Mouse (Mus musculus) kidney, adult 9 months (tissue): ENCODE data around the gene Syncrip.
"Not testable (repeated sequence)": the region's sequence is repeated elsewhere in the genome, so short reads cannot be mapped to it uniquely, and the experiment has no call there.

ENCODE experiments used
- DNase-seq: peaks from one replicate; pipeline ENCODE4 v3.0.0; 2022

Syncrip gene

DNA sequence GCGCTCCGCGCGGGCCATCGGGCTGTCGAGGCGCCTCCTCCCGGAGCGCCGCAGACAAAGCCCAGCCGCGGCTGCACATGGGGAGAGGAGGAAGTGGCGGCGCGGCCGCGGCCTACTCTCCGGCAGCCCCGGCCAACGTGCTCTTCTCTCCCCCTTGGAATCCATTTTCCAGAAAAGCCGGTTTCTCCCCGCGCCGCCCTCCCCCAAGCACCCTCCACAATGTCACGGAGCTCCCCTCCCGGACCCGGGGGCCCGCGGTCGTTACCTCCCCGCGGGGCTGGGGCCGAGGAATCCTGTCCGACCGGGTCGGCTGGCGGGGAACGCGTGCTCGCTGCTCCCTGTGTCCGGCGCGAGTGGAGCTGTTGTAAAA lies 598 bp downstream of the Syncrip start:
- DNase-seq, result peak; percentile 45

DNA sequence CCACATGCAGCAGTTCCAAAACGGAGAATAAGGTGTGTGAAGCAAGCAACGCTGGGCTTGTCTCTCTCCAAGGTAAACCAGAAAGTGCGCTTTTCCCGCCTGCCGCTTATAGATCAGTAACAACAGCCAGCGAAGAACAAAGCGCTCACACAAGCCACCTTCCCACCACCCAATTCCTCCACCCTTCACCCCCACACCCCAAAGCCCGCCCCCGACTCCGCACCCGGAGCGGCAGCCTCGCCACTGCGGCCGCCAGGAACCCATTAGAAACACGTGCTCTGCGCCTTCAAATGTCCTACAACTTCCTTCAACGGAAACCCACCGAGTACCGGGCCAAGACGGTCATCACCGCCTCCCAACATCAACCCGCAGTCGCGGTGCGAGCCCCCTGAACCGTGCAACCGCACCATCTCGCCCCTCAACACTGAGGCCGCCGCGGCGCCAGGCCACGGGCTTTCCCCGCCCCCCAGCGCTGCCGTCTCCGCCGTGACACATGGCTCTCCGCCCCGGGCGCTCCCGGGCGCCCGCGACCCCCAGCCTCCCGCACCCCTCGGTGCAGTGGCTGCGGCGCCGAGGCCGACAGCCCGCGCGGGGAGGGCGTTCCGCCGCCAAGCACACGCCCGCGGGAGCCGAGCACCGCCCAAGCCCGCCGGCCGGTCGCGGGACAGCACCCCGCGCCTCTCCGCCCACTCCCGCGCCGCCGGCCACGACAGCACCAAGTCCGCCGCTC lies 1.1 kb downstream of the Syncrip start:
- peak; percentile 33 for DNase-seq

GRCm38 (mm10) chr9:88480120-88480519 lies 2.3 kb downstream of the Syncrip start:
- no peak for DNase-seq

- DNase-seq, result peak; percentile 26
Measured at GRCm38 (mm10) chr9:88476138-88476537, 6.2 kb downstream of the Syncrip start.

- DNase-seq, result not testable (repeated sequence)
Measured at GRCm38 (mm10) chr9:88461017-88461416, 21.4 kb downstream of the Syncrip start.

- no peak for DNase-seq
Measured at GRCm38 (mm10) chr9:88439991-88440390, 42.4 kb downstream of the Syncrip start.

DNA sequence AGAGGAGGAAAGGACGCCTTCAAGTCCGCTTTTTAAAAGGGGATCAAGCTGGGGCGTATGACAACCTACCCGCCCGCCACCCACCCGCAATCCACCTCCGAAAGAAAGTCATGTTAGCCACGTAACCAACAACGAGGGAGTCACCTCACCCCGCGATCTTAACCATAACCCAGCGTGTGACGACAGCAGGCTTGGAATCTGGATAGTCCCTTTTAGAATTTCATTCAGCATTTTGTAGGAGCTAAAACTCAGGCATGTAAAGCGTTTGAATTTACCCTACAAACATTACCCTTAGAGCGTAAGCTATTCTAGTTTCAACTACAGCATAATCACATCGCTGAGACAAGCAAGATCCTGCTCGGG lies 43.2 kb downstream of the Syncrip start:
- DNase-seq, result no peak

DNA sequence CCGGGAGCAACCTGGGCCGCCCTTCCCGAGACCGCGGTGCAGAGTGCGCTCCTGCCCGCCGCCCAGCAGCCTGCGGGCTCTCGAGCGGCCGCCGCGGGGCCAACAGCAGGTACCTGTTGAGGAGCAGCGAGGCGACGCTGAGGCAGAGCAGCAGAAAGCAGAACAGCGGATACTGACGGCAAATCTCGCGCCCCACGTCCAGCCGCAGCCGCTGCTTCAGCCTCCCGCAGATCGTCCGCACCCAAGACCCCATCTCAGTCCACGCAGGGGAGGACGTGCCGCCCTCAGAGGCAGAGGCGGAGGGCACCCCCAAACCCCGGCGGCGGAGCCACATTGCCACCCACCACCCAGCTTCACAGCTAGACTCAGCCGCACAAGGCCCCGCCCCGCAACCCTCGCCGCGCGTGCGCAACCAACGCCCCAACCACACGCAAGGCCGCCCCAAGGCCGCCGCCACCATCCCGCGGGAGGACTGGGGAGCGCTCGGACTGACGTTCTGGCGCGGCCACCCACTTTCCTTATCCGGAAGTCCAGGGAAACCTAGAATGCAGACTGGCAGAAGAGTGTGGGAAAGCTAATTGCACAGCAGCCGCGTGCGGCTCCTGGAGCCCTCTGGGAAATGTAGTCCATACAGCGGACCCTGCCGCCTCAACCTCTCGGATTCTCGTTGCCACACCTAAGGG lies 43.7 kb downstream of the Syncrip start, which contains the start of gene Snx14:
Snx14 (minus strand) TSS at position 404 of the 683 bp plus-strand sequence.
- peak; percentile 97 for DNase-seq

DNA sequence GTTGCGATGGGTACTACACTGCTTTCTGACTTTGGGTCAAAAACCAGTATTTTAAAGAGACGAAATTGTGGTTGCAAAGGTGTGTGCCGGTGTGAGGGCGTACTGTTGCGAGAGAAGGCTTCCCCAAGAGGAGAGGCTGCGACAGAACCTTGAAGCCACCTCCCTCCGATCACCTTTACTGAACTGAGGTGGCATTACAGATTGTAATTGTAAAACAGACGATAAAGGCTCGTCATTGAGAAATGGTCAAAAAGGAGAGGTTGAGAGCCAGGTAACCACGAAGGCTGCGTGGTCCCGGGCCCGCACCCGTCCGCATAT lies 44.2 kb downstream of the Syncrip start:
- DNase-seq, result peak; percentile 38

- no peak for DNase-seq
Measured at GRCm38 (mm10) chr9:88437342-88438236, 44.8 kb downstream of the Syncrip start.

- no peak for DNase-seq
Measured at GRCm38 (mm10) chr9:88424356-88424755, 58.0 kb downstream of the Syncrip start.

DNA sequence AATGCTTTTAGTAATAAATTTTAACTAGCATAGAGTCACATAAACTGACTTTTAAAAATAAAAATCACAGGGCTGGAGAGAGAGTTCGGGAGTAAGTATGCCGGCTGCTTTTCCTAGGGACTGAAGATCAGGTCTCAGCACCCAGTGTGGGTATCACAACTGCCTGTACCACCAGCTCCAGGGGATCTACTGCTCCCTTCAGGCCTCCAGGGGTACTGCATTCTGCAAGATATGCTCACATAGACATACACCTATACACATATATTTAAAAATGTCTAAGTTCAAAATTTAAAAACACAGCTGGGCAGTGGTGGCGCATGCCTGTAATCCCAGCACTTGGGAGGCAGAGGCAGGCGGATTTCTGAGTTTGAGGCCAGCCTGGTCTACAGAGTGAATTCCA lies 59.9 kb downstream of the Syncrip start:
- no peak for DNase-seq

DNA sequence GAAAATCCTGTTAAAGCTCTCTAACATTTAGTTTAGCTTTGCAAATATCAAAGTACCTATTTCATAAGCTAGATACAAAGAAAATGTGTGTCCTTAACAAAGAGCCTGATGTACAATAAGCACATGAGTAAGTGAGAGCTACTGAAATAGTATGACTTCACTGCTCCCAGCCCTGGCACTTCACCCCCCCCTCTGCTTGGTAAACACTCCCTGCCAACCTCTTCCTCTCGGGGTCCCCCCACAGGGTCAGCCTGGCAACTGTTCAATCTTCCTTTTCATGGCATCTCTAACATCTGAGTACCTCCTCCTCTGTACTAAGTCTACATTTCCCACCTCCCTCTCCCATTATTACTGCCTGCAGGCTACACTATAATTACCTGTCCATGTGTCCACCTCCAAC lies 65.6 kb downstream of the Syncrip start:
- no peak for DNase-seq

DNA sequence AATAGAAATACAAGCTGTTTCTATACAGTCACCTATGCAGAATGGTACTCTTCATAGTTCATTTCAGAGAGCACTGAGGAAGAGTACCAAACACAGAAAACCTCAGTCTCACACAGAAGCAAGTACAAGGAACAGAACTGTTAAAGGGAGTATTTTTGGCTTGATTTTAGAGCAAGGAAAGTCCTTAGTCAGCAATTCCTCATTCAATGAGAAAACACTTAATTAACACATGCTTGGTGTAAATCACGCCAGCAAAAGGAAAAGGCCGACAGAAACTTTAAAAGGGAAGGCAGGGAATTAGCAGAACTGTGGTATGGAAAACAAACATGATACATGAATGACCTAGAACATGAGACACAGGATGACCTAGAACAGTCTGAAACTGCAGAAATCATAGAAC lies 72.4 kb downstream of the Syncrip start:
- no peak for DNase-seq

GRCm38 (mm10) chr9:88404515-88404914 lies 77.9 kb downstream of the Syncrip start:
- no peak for DNase-seq

DNA sequence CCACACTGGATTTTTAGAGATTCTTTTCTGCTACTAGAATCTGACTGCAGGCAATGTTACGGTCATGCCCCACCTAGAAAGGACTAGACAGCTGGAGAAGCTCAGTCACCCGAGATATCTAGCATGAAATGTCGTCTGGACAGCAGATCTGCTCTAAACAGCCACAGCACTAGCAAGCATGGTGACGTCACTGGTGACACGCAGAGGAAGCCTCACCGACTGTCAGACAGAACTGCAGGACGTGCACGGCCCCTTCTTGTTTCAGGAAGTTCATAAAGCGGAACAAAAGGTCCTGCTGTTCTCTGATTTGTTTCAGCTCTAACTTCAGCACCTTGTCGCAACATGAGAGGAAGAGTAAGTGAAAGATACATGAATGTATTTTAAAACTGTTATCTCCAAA lies 78.3 kb downstream of the Syncrip start:
- DNase-seq, result peak; percentile 7

DNA sequence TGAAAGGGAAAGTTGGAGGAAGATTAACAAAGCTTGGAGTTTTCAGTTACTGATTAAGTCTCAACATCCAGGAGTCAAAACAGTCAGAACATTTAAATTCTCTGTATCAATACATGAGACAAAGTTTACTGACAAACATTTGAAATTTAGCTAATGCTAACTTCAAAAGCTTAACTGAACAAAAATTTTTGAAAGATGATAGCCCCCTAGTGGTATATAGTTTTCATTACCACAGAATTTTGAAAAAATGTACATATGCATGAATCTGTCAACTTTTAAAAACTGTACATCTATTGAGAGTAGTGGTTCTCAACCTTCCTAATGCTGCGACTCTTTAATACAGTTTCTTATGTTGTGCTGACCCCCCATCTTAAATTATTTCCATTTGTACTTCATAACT lies 83.9 kb downstream of the Syncrip start:
- DNase-seq, result no peak
